Mouse (Mus musculus) erythroblast, embryonic 14.5 days (primary cell): ENCODE data around the gene Slc26a1. TPM values are rescaled to one million over a fixed set of nuclear protein-coding genes. Genes with fewer than 3 reads are reported as not detected.
"Not testable (repeated sequence)": the region's sequence is repeated elsewhere in the genome, so short reads cannot be mapped to it uniquely, and the experiment has no call there.

Experiments
- H3K27me3 ChIP-seq: 2 replicates; pipeline ENCODE4 v1.6.1; 2012; ENCODE audit warnings: inconsistent platforms; ENCODE audit not compliant: control insufficient read depth
- H3K36me3 ChIP-seq: 2 replicates; pipeline ENCODE4 v1.6.1; 2012; ENCODE audit warnings: mild to moderate bottlenecking, inconsistent platforms; ENCODE audit not compliant: control insufficient read depth
- H3K4me1 ChIP-seq: 2 replicates; pipeline ENCODE4 v1.6.1; 2012; ENCODE audit warnings: inconsistent platforms; ENCODE audit not compliant: control insufficient read depth
- H3K4me3 ChIP-seq: replicated peaks from 2 replicates; pipeline ENCODE3; 2012; ENCODE audit warnings: moderate library complexity, mild to moderate bottlenecking, inconsistent platforms
- H3K9me3 ChIP-seq: 2 replicates; pipeline ENCODE4 v1.6.1; 2012; ENCODE audit warnings: low read length, inconsistent platforms, mixed read lengths; ENCODE audit not compliant: control insufficient read depth
- GATA1 ChIP-seq: IDR thresholded peaks from 2 replicates; pipeline ENCODE4 v1.6.1; 2012; ENCODE audit warnings: low read length, inconsistent platforms, mixed read lengths
- TAL1 ChIP-seq: IDR thresholded peaks from 3 replicates; pipeline ENCODE4 v1.6.1; 2012; ENCODE audit warnings: low read length, inconsistent platforms, mixed read lengths
- polyA plus RNA-seq: library from polyadenylated mRNA; stranded (reverse); fragments of >175 nt; gene quantifications from 2 replicates; pipeline ENCODE4 v1.2.3, GENCODE M21; 2012

Gene Slc26a1
- polyA plus RNA-seq, 1 experiment = 0.47 TPM

GRCm38 (mm10) chr5:108645651-108646342, 29.6 kb downstream of the Slc26a1 start:
- H3K4me3 ChIP-seq = no peak overlapping the region
- H3K36me3 ChIP-seq = peaks cover 82% of the 10 kb centered on the region
- TF ChIP-seq GATA1 (no peak), TAL1 (no peak)
- H3K27me3 ChIP-seq = no peaks in the 10 kb centered on the region
- H3K9me3 ChIP-seq = no peaks in the 10 kb centered on the region
- peaks cover 9% of the 10 kb centered on the region for H3K4me1 ChIP-seq

GRCm38 (mm10) chr5:108643674-108644073, 31.7 kb downstream of the Slc26a1 start:
- no peak overlapping the region for H3K4me3 ChIP-seq
- H3K9me3 ChIP-seq = no peaks in the 10 kb centered on the region
- no peaks in the 10 kb centered on the region for H3K27me3 ChIP-seq
- H3K4me1 ChIP-seq = peaks cover 8% of the 10 kb centered on the region
- peaks cover 74% of the 10 kb centered on the region for H3K36me3 ChIP-seq
- TF ChIP-seq GATA1 (no peak), TAL1 (no peak)

GRCm38 (mm10) chr5:108636172-108636571, 39.2 kb downstream of the Slc26a1 start:
- H3K4me3 ChIP-seq = no peak overlapping the region
- no peaks in the 10 kb centered on the region for H3K9me3 ChIP-seq
- H3K27me3 ChIP-seq = no peaks in the 10 kb centered on the region
- TF ChIP-seq TAL1 = no peak
- TF ChIP-seq GATA1 = no peak
- peaks cover 22% of the 10 kb centered on the region for H3K36me3 ChIP-seq
- H3K4me1 ChIP-seq = no peaks in the 10 kb centered on the region; the same call in 1 of the 2 replicates

GRCm38 (mm10) chr5:108634088-108634487, 41.3 kb downstream of the Slc26a1 start:
- H3K4me3 ChIP-seq, H3K9me3 ChIP-seq, H3K27me3 ChIP-seq, H3K36me3 ChIP-seq: not testable (repeated sequence)
- H3K4me1 ChIP-seq = peaks cover 17% of the 10 kb centered on the region

- Histone ChIP-seq H3K27me3 (no peaks in the 10 kb centered on the region), H3K4me3 (no peak overlapping the region), H3K36me3 (peaks cover 9% of the 10 kb centered on the region), H3K4me1 (peaks cover 21% of the 10 kb centered on the region), H3K9me3 (no peaks in the 10 kb centered on the region)
- TF ChIP-seq GATA1 = no peak
- TF ChIP-seq TAL1 = no peak
Observed at GRCm38 (mm10) chr5:108633676-108634075, 41.7 kb downstream of the Slc26a1 start.

GRCm38 (mm10) chr5:108629634-108630483, 45.5 kb downstream of the Slc26a1 start, which contains the start of the genes Gak and Tmem175:
Gak (minus strand) TSS chr5:108629755.
Tmem175 (plus strand) TSS chr5:108629770.
- H3K9me3 ChIP-seq = no peaks in the 10 kb centered on the region
- H3K4me3 ChIP-seq = peak within 1 kb of the TSS; percentile 100
- TF ChIP-seq GATA1 (no peak), TAL1 (no peak)
- H3K4me1 ChIP-seq = peaks cover 50% of the 10 kb centered on the region
- H3K27me3 ChIP-seq = no peaks in the 10 kb centered on the region
- H3K36me3 ChIP-seq = peaks cover 12% of the 10 kb centered on the region

- H3K4me3 ChIP-seq = peak overlapping the region; percentile 100
- peaks cover 50% of the 10 kb centered on the region for H3K4me1 ChIP-seq
- H3K9me3 ChIP-seq = no peaks in the 10 kb centered on the region
- H3K36me3 ChIP-seq = peaks cover 20% of the 10 kb centered on the region
- H3K27me3 ChIP-seq = no peaks in the 10 kb centered on the region
- TF ChIP-seq GATA1 (no peak), TAL1 (no peak)
Observed at GRCm38 (mm10) chr5:108628891-108629633, 46.3 kb downstream of the Slc26a1 start.

GRCm38 (mm10) chr5:108626050-108626660, 49.2 kb downstream of the Slc26a1 start:
- Histone ChIP-seq H3K27me3 (no peaks in the 10 kb centered on the region), H3K9me3 (no peaks in the 10 kb centered on the region), H3K4me1 (peaks cover 50% of the 10 kb centered on the region), H3K4me3 (no peak overlapping the region), H3K36me3 (peaks cover 49% of the 10 kb centered on the region)
- TF ChIP-seq GATA1 (no peak), TAL1 (no peak)
